Mouse (Mus musculus): ENCODE measurements at regions not wholly inside any gene's neighbourhood (a gene's known extent, or its start where the extent isn't known, plus 50 kb on each side); places are given as distances from the start of the nearest gene placed in this dataset.

DNA sequence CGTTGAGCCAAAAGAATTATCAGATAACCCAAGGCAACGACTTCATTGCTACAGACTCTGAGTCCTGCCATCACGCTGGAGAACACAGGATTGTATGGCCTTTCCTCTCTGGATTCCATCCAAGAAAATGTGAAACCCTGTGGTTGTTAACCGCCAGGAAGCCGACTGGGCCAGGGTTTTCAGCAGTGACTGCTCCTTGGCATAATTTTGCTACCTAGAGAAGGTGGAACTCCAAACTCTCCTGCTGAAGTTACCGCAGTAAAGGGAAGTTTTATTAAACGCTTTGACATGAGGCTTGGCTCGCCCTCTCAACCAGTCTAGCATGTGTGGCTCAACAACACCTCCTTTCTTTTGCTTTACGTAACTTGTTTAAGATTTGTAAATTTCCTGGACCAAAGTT is 116.9 kb downstream of the Wif1 start:
- no peak for DNase-seq (ENCODE audit: low read depth, low spot score)

DNA sequence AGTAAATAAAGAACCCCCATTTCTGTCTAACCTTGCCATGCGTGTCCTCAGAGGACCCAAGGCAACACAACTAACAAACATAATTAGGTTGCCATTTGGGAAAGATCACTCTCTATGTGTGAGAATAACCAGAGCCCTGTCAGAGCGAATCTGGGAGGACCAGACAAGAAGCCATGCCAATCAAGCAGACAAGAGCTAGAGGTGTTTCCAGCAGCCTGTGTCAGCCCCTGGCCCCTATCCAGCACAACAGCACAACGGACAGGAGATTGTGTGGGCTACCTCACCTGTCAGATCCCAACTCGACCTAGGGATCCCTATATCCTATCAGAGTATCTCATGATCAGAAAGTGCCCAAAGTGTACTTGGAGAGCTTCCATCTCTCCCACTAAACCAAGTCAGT is 119.9 kb downstream of the Wif1 start:
- DNase-seq (ENCODE audit: low read depth, low spot score): no peak

DNA sequence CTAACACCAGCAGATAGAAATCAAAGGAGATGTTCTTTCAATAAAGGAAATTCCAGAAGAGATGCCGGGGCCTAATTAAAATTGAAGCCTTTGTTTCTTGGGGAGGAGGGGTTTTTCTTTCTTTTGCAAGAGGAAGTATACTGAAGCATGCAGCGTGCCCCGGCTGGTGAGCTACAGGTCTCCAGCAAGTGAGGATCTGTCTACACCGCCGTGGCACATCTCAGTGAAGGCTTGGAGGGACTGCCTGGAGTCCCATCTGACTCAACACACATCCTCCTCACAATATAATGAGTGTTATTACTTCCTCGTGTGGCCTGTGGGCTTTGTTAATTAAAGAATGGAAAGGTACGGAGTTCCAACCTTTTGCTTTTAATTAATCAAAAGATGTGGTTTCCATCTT is 126.7 kb downstream of the Wif1 start:
- DNase-seq (ENCODE audit: low read depth, low spot score): no peak

DNA sequence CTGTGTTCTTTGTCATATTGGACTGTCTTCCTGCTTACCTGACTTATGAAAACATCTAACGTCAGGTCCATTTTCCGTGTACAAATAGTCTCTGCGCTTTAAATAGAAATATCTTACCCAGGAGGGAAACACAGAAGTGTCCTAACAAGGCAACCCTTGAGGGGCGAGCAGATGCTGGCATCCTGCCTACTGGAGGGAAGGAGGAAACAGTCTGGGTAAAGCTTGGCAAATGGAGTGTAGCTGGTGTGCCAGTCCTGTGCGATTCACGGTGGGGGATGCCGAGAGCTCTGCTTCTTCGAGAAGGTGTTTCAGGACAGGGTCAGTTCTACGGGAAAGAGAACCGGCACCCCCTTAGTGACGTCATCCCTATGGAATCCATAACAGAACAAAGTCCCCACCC is 127.4 kb downstream of the Wif1 start:
- no peak for DNase-seq (ENCODE audit: low read depth, low spot score)

DNA sequence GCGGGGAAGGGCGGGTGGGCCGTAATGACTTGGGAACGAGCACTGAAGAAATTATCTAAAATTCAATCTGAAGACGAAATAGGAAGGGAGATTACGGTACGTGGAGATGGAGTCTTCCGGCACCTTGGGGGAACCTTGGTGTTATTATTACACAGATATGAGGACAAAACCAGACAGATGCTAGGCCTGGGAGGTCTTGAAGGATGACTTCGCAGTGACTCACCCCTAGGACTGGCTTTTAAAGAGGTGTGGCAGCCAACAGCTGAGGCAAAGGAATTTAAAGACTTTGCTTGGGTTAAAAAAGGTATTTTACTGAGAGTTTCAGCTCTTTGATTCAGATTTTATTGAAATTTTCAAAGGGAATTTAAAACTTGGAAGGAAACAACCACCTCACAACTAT is 140.3 kb downstream of the Wif1 start:
- DNase-seq (ENCODE audit: low read depth, low spot score): no peak

DNA sequence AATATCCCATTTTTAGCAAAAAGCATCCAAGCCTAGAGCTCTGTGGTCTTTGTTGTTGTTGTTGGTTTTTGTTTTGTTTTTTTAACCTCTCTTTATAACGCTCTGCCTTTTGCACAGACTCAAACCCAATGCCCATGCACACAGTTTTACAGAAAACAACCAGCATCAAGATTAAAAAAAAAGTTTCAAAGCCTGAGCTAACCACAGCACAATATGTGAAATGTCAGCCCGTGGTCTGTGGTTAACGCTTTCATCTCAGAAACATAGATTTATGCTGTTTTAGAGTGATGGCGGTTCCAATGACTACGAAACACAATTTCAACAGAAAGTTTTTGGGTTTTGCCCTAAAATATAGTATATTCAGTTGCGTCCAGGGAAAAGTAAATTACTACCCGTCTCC is 155.4 kb downstream of the Wif1 start:
- DNase-seq (ENCODE audit: low read depth, low spot score): peak; percentile 64

DNA sequence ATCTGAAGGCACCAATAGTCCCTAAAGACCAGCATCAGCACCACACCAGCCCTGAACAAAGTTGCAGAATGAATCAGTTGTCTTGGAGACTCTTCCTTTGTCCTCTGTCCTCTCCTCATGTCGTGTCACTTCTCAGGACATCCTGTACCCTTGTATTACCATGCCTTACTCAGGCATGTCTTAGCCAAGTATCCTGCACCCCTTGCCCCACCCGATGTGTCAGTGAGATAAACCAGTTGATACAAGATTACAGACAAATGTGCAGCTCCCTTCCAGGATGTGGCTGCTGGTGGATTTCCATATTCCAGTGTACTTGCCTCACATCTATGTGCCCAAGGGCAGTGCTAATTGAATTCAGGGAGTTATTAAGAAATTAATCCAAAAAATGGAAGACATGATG is 151.8 kb downstream of the Tbc1d30 start:
- no peak for DNase-seq (ENCODE audit: low read depth, low spot score)

DNA sequence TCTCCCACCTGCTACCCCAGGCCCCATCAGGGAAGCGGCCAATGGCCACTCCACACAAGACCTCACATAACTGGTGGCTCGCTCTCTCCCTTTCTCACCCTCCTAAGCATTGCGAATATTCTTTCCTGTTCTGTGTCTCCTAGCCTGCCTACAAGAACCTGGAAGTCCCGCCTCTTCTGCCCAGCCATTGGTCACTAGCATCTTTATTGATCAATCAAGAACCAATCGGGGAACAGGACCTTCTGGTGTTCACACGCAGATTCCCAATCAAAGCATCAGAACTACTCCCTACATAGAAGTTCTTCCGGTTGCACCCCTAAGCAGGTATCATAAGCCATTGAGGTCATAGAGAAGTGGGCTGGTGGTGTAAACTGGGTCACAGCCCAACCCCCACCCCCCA is 148.5 kb downstream of the Tbc1d30 start:
- no peak for DNase-seq (ENCODE audit: low read depth, low spot score)

DNA sequence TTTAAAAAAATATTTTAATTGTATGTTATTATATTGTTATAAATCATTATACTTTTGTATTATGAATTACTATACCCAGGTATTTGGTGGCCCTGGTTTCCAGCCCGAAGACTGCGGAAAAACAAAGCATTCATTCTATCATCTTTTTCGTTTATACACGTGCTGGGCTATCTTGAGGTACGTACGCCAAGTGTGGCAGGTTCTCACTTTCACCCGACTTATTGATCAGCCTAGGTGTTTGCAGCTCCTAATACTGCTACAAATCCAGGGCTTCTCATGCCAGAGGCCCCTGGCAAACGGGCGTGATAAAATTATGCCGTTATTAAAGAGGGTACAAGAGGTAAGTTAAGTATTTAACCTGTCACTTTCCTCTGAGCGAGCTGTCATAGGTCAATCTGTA is 145.5 kb downstream of the Tbc1d30 start:
- no peak for DNase-seq (ENCODE audit: low read depth, low spot score)

DNA sequence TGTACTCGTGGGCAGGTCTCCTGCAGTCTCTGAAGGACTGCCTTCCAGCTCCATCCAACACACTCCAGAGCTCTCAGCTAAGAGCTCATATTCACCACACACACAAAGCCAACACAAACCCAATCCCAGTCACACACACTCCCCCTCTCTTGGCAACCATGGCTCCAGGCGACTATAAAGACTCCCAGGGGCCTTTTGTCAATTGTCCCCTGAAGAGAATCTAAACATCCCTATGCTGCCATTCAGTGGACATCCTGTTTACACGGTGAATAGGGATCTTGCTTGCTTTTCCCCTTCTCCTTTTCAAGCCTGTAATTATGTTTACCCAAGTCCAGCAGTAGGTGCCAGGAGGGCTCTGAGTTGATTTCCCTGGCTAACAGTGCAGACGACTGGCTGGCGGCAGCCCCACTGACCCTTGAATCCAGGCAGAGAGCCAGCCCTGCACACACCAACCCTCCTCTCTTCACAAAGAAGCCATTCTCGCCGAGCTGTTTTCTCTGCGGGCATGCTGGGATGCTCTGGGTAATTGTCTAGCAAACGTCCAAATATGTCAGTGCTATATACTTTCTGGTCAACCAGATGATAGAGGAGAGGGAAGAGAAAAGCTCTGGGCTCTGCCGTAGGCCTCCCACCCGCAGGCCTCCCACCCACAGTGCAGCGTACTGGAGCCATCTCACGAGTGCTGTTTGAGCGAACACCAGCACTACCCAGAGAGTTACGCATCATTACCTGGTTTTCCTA is 144.9 kb downstream of the Tbc1d30 start:
- no peak for DNase-seq (ENCODE audit: low read depth, low spot score)

DNA sequence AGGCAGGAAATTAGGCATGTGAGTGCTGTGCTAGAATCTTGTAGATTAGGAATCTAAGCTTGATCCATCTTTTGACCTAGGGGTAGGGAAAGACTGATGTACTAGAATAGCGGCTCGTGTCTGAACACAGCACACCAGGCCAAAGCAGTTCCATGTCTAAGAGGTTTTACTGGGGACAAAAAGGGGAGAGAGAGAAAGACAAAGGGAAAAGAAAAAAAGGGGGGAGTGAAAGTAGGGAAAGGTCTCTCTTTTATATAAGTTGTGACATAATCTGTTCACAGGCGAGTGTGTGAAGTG is 144.4 kb downstream of the Tbc1d30 start:
- no peak for DNase-seq (ENCODE audit: low read depth, low spot score)

Data from CD4-positive helper T cell, adult 2 months (primary cell).